Mouse (Mus musculus) ES-E14 (cell line): ENCODE measurements around the gene Rab5c.

Source experiments
- CHD2 ChIP-seq: IDR thresholded peaks from 2 replicates; pipeline ENCODE4 v1.6.1; 2014; ENCODE audit warnings: mild to moderate bottlenecking, low read depth, low read length, inconsistent platforms
- HCFC1 ChIP-seq: IDR thresholded peaks from 2 replicates; pipeline ENCODE4 v1.6.1; 2012; ENCODE audit warnings: low read length, inconsistent platforms, borderline replicate concordance; ENCODE audit not compliant: insufficient read depth
- MAFK ChIP-seq: IDR thresholded peaks from 2 replicates; pipeline ENCODE4 v1.6.1; 2014; ENCODE audit warnings: mild to moderate bottlenecking, low read depth, low read length, inconsistent platforms; ENCODE audit not compliant: insufficient read depth
- ZNF384 ChIP-seq: IDR thresholded peaks from 2 replicates; pipeline ENCODE4 v1.6.1; 2012; ENCODE audit warnings: low read depth, low read length, inconsistent platforms

- TF ChIP-seq HCFC1 (no peak), CHD2 (no peak), MAFK (no peak), ZNF384 (no peak)
These were observed 21.7 kb upstream of the Rab5c start, which contains the start of gene Kcnh4 for GRCm38 (mm10) chr11:100759611-100760233.
